Mouse (Mus musculus) MEL (cell line): Measurements from ENCODE around the gene Trio. TPM values are rescaled to one million over a fixed set of nuclear protein-coding genes. Genes with fewer than 3 reads are reported as not detected.

Experiments
- DNase-seq: peaks from one replicate; pipeline ENCODE4 v3.0.0; 2011; ENCODE audit warnings: low read depth, low spot score
- H3K27ac ChIP-seq: 2 replicates; pipeline ENCODE4 v1.5.1; 2012; ENCODE audit warnings: low read depth, mild to moderate bottlenecking, control low read depth, low read length, moderate library complexity; ENCODE audit not compliant: control insufficient read depth
- H3K27me3 ChIP-seq, 2 experiments: fragments of 150-350 bp in 1 of 2; sonication (generic) in 1 of 2; 2 replicates each; pipeline ENCODE4 v1.6.1; 2012; ENCODE audit warnings: low read length in 2 of 2, mild to moderate bottlenecking in 2 of 2, improper control_type of control experiment in 1 of 2, moderate library complexity in 1 of 2; ENCODE audit not compliant: insufficient read depth in 2 of 2, control insufficient read depth in 1 of 2
- H3K36me3 ChIP-seq, 2 experiments: 2 replicates each; pipeline ENCODE4 v1.6.1; 2012 to 2014; ENCODE audit warnings: low read length in 2 of 2, improper control_type of control experiment in 1 of 2, inconsistent platforms in 1 of 2, mild to moderate bottlenecking in 1 of 2; ENCODE audit not compliant: insufficient read depth in 2 of 2, control insufficient read depth in 1 of 2
- H3K4me1 ChIP-seq, 2 experiments: fragments of 150-350 bp in 1 of 2; sonication (generic) in 1 of 2; 2 replicates each; pipeline ENCODE4 v1.6.1; 2012; ENCODE audit warnings: low read length in 2 of 2, improper control_type of control experiment in 1 of 2, mild to moderate bottlenecking in 1 of 2; ENCODE audit not compliant: insufficient read depth in 2 of 2, control insufficient read depth in 1 of 2
- H3K4me3 ChIP-seq, 2 experiments: fragments of 150-350 bp in 1 of 2; sonication (generic) in 1 of 2; 2 replicates each; pipeline ENCODE4 v1.5.1; 2012; ENCODE audit warnings: low read depth in 2 of 2, low read length in 2 of 2, mild to moderate bottlenecking in 2 of 2, moderate library complexity in 2 of 2, control low read depth in 1 of 2, improper control_type of control experiment in 1 of 2; ENCODE audit not compliant: control insufficient read depth in 1 of 2, insufficient read depth in 1 of 2
- H3K79me2 ChIP-seq: 2 replicates; pipeline ENCODE4 v1.6.1; 2012; ENCODE audit warnings: mild to moderate bottlenecking, low read length, moderate library complexity; ENCODE audit not compliant: control insufficient read depth, poor library complexity, insufficient read depth
- H3K9ac ChIP-seq: 2 replicates; pipeline ENCODE4 v1.6.1; 2012; ENCODE audit warnings: low read depth, mild to moderate bottlenecking, control low read depth, low read length, moderate library complexity; ENCODE audit not compliant: control insufficient read depth, poor library complexity, severe bottlenecking
- H3K9me3 ChIP-seq: fragments of 150-350 bp; sonication (generic); replicated peaks from 2 replicates; pipeline ENCODE4 v1.6.1; 2012; ENCODE audit warnings: mild to moderate bottlenecking, low read length, improper control_type of control experiment, moderate library complexity; ENCODE audit not compliant: insufficient read depth
- BHLHE40 ChIP-seq: IDR thresholded peaks from 2 replicates; pipeline ENCODE4 v1.6.1; 2012; ENCODE audit warnings: low read depth, mild to moderate bottlenecking, inconsistent platforms, low read length, improper control_type of control experiment, borderline replicate concordance
- CHD1 ChIP-seq: IDR thresholded peaks from 2 replicates; pipeline ENCODE4 v1.6.1; 2012; ENCODE audit warnings: low read depth, mild to moderate bottlenecking, inconsistent platforms, low read length, improper control_type of control experiment
- E2F4 ChIP-seq: IDR thresholded peaks from 2 replicates; pipeline ENCODE4 v1.6.1; 2011; ENCODE audit warnings: low read depth, low read length, improper control_type of control experiment, borderline replicate concordance
- EP300 ChIP-seq, 2 experiments: IDR thresholded peaks; 2 replicates each; pipeline ENCODE4 v1.6.1; 2011; ENCODE audit warnings: improper control_type of control experiment in 2 of 2, low read length in 2 of 2, low read depth in 1 of 2, mild to moderate bottlenecking in 1 of 2
- ETS1 ChIP-seq: IDR thresholded peaks from 2 replicates; pipeline ENCODE4 v1.6.1; 2012; ENCODE audit warnings: low read depth, mild to moderate bottlenecking, inconsistent platforms, low read length, improper control_type of control experiment, moderate library complexity
- GABPA ChIP-seq: IDR thresholded peaks from 2 replicates; pipeline ENCODE4 v1.6.1; 2012; ENCODE audit warnings: low read depth, mild to moderate bottlenecking, inconsistent platforms, low read length, improper control_type of control experiment, moderate library complexity
- GATA1 ChIP-seq: IDR thresholded peaks from 2 replicates; pipeline ENCODE4 v1.6.1; 2011; ENCODE audit warnings: low read depth, low read length, improper control_type of control experiment
- HCFC1 ChIP-seq: IDR thresholded peaks from 2 replicates; pipeline ENCODE4 v1.6.1; 2012; ENCODE audit warnings: low read depth, mild to moderate bottlenecking, inconsistent platforms, low read length, improper control_type of control experiment, moderate library complexity
- JUND ChIP-seq: IDR thresholded peaks from 2 replicates; pipeline ENCODE4 v1.6.1; 2011; ENCODE audit warnings: low read depth, mild to moderate bottlenecking, improper control_type of control experiment, low read length
- KAT2A ChIP-seq: conservative IDR thresholded peaks from 2 replicates; pipeline ENCODE4 v1.6.1; 2012; ENCODE audit warnings: low read depth, low read length, improper control_type of control experiment, inconsistent platforms
- MAFK ChIP-seq: IDR thresholded peaks from 2 replicates; pipeline ENCODE4 v1.6.1; 2011; ENCODE audit warnings: low read depth, mild to moderate bottlenecking, low read length, improper control_type of control experiment, borderline replicate concordance
- MAZ ChIP-seq: IDR thresholded peaks from 2 replicates; pipeline ENCODE4 v1.6.1; 2012; ENCODE audit warnings: low read depth, mild to moderate bottlenecking, inconsistent platforms, low read length, improper control_type of control experiment
- MEF2A ChIP-seq: IDR thresholded peaks from 2 replicates; pipeline ENCODE4 v1.6.1; 2014; ENCODE audit warnings: low read depth, mild to moderate bottlenecking, inconsistent platforms, low read length, improper control_type of control experiment; ENCODE audit not compliant: poor library complexity, insufficient replicate concordance, severe bottlenecking; ENCODE audit errors: extremely low read depth
- MXI1 ChIP-seq: IDR thresholded peaks from 2 replicates; pipeline ENCODE4 v1.6.1; 2011; ENCODE audit warnings: mild to moderate bottlenecking, low read depth, low read length, improper control_type of control experiment
- MYC ChIP-seq: IDR thresholded peaks from 2 replicates; pipeline ENCODE4 v1.6.1; 2011; ENCODE audit warnings: low read depth, mild to moderate bottlenecking, low read length, improper control_type of control experiment, moderate library complexity
- NRF1 ChIP-seq: IDR thresholded peaks from 2 replicates; pipeline ENCODE4 v1.6.1; 2014; ENCODE audit warnings: low read depth, mild to moderate bottlenecking, inconsistent platforms, low read length, improper control_type of control experiment, moderate library complexity; ENCODE audit not compliant: poor library complexity, insufficient read depth, severe bottlenecking
- POLR2AphosphoS2 ChIP-seq: IDR thresholded peaks from 2 replicates; pipeline ENCODE4 v1.6.1; 2011; ENCODE audit warnings: low read length, improper control_type of control experiment
- RCOR1 ChIP-seq: IDR thresholded peaks from 2 replicates; pipeline ENCODE4 v1.6.1; 2012; ENCODE audit warnings: low read depth, mild to moderate bottlenecking, inconsistent platforms, low read length, improper control_type of control experiment
- SIN3A ChIP-seq: IDR thresholded peaks from 2 replicates; pipeline ENCODE4 v1.6.1; 2012; ENCODE audit warnings: low read length, improper control_type of control experiment, inconsistent platforms
- TBP ChIP-seq: IDR thresholded peaks from 2 replicates; pipeline ENCODE4 v1.8.0; 2011; ENCODE audit warnings: low read depth, low read length, improper control_type of control experiment
- UBTF ChIP-seq: IDR thresholded peaks from 2 replicates; pipeline ENCODE4 v1.6.1; 2012; ENCODE audit warnings: low read depth, mild to moderate bottlenecking, inconsistent platforms, low read length, improper control_type of control experiment, moderate library complexity, borderline replicate concordance; ENCODE audit not compliant: insufficient read depth
- USF1 ChIP-seq: IDR thresholded peaks from 2 replicates; pipeline ENCODE4 v1.6.1; 2014; ENCODE audit warnings: low read depth, mild to moderate bottlenecking, inconsistent platforms, low read length, improper control_type of control experiment, moderate library complexity
- USF2 ChIP-seq, 2 experiments: IDR thresholded peaks; 2 replicates each; pipeline ENCODE4 v1.6.1; 2011 to 2012; ENCODE audit warnings: improper control_type of control experiment in 2 of 2, low read length in 2 of 2, borderline replicate concordance in 1 of 2, inconsistent platforms in 1 of 2, low read depth in 1 of 2, mild to moderate bottlenecking in 1 of 2; ENCODE audit not compliant: insufficient read depth in 1 of 2
- ZC3H11A ChIP-seq: IDR thresholded peaks from 2 replicates; pipeline ENCODE4 v1.6.1; 2012; ENCODE audit warnings: low read depth, mild to moderate bottlenecking, inconsistent platforms, low read length, improper control_type of control experiment
- polyA plus RNA-seq, 2 experiments: library from polyadenylated mRNA; stranded (reverse) in 1 of 2; unstranded in 1 of 2; fragments of >175 nt in 1 of 2; fragments of >200 nt in 1 of 2; gene quantifications; 2 replicates each; pipeline versions ENCODE4 v1.2.1 to v1.2.4; 2012; ENCODE audit warnings: low replicate concordance in 2 of 2, low read depth in 1 of 2; ENCODE audit not compliant: insufficient read length in 2 of 2, insufficient read depth in 1 of 2, missing spikeins in 1 of 2
- total RNA-seq: library from RNA; depleted of rRNA; stranded (reverse); fragments of 300-350 nt; gene quantifications from 2 replicates; pipeline ENCODE4 v1.2.3, GENCODE M21; 2012

Trio gene
- total and polyA plus RNA-seq, 3 experiments, result 0.91 to 1.1 TPM; not detected in 1

DNA sequence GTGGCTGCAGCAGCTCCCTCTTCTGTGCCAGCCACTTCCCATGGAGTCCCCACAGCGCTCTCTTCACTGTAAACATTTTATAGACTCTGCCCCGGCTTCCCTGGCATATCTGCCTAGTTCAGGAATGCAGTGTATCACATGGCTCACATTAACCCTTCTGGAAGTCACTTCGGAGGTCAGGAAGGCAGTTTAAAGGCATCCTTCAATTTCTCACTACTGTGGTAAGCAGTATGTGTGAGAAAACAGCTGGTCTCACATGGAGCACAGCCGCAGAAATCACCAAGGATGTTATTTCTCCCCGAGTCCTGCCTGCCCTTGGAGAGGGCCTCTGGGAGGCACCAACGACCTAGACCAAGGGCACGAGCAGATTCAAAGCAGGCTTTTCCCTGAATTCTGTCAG, 215.4 kb downstream of the Trio start:
- no peak overlapping the region for H3K9ac ChIP-seq
- no peaks in the 10 kb centered on the region for H3K36me3 ChIP-seq
- TF ChIP-seq BHLHE40, result no peak
- TF ChIP-seq ETS1, result no peak
- TF ChIP-seq MEF2A, result no peak
- no peak overlapping the region for H3K4me3 ChIP-seq
- no peak for DNase-seq
- no peaks in the 10 kb centered on the region for H3K9me3 ChIP-seq
- H3K79me2 ChIP-seq, result no peaks in the 10 kb centered on the region
- H3K4me1 ChIP-seq, result no peaks in the 10 kb centered on the region
- H3K27me3 ChIP-seq, result no peaks in the 10 kb centered on the region
- H3K27ac ChIP-seq, result no peak overlapping the region

DNA sequence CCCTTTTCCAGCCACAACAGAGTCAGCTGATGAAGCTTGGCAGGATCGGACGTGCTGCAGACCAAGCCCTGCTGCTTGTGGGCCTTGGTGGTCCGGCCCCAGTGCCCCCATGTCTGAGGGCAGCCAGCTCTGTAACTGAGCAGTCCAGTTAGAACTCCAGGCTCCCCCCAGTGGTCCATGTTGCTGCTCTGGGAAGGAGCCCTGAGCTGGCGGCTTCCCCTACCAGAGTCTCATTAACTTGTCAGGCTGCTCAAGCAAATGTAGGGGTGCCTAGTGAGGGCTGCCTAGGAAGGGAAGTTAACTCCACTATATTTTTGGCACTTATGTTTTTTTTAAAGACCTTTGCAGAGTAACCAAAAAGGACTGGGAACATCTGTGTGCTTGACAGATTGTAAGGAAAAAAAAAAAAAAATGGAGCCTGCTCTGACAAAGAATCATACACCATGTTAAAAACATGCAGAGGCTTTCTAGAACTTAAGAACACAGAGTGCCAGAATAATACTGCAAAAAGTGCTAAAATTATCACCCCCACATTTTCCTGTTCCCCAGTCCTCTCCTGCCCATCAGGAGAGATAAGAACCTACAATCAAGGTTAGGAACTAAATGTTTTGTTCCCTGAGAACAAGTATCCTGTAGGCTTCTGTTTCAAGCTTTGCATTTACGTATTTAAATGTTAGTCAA, 216.9 kb downstream of the Trio start:
- H3K79me2 ChIP-seq, result no peaks in the 10 kb centered on the region
- no peaks in the 10 kb centered on the region for H3K27me3 ChIP-seq
- no peaks in the 10 kb centered on the region for H3K9me3 ChIP-seq
- TF ChIP-seq TBP (no peak), EP300 (IDR thresholded peaks at IDR 0.05; ENCODE audit: low read depth in 1 of 2, low read length in 2 of 2) (no peak), MXI1 (no peak), HCFC1 (no peak), MAFK (no peak), USF1 (no peak), KAT2A (no peak), JUND (no peak), SIN3A (no peak), UBTF (no peak), MYC (no peak)
- TF ChIP-seq, all 39 proteins: peak for 0
- Histone ChIP-seq H3K27ac (no peak overlapping the region), H3K4me3 (no peak overlapping the region), H3K9ac (no peak overlapping the region), H3K36me3 (no peaks in the 10 kb centered on the region), H3K4me1 (no peaks in the 10 kb centered on the region)
- DNase-seq, result no peak

- H3K36me3 ChIP-seq, result no peaks in the 10 kb centered on the region
- no peaks in the 10 kb centered on the region for H3K9me3 ChIP-seq
- H3K27ac ChIP-seq, result no peak overlapping the region
- H3K4me1 ChIP-seq, result no peaks in the 10 kb centered on the region
- no peaks in the 10 kb centered on the region for H3K27me3 ChIP-seq
- no peaks in the 10 kb centered on the region for H3K79me2 ChIP-seq
- no peak overlapping the region for H3K4me3 ChIP-seq
- H3K9ac ChIP-seq, result no peak overlapping the region
- no peak for DNase-seq
- no peak for TF ChIP-seq USF2 (IDR thresholded peaks at IDR 0.05; ENCODE audit: borderline replicate concordance in 1 of 2, insufficient read depth in 1 of 2, low read depth in 1 of 2, low read length in 2 of 2)
- no peak for TF ChIP-seq HCFC1
- TF ChIP-seq MYC, result no peak
- no peak for TF ChIP-seq GABPA
- TF ChIP-seq CHD1, result no peak
- TF ChIP-seq RCOR1, result no peak
- TF ChIP-seq MAFK, result no peak
- no peak for TF ChIP-seq POLR2AphosphoS2
- TF ChIP-seq MAZ, result no peak
- TF ChIP-seq E2F4, result no peak
- no peak for TF ChIP-seq TBP
- TF ChIP-seq ZC3H11A, result no peak
- TF ChIP-seq GATA1, result no peak
- TF ChIP-seq MXI1, result no peak
- TF ChIP-seq NRF1, result no peak
Observed at GRCm38 (mm10) chr15:27806219-27806618, 219.4 kb downstream of the Trio start.
